Mouse (Mus musculus): ENCODE results near the gene AA467197. TPM values are rescaled to one million over a fixed set of nuclear protein-coding genes. Genes with fewer than 3 reads are reported as not detected.
A peak's percentile ranks its signal among the peaks of the same experiment; 100 is the strongest.

Gene AA467197
- total and polyA plus RNA-seq, 2 experiments from 2014 or later, result 0.16 TPM; not detected in 1

- no peak overlapping the region for H3K4me2 ChIP-seq (ENCODE audit: low read depth, low read length)
- H3K4me3 ChIP-seq (ENCODE audit: low read depth, low read length), result no peak overlapping the region
- TF ChIP-seq EP300 (IDR thresholded peaks at IDR 0.05; ENCODE audit: low read depth) (no peak), CTCF (IDR thresholded peaks at IDR 0.05; ENCODE audit: low read depth) (no peak)
- H3K36me3 ChIP-seq (replicated peaks; ENCODE audit: control insufficient read depth, insufficient read depth, low read length), result no peaks in the 10 kb centered on the region
- H3K27ac ChIP-seq (ENCODE audit: low read depth), result no peak overlapping the region
- no peaks in the 10 kb centered on the region for H3K4me1 ChIP-seq (ENCODE audit: control insufficient read depth, insufficient read depth)
- 64% methylated on average over 5 of the region's 5 CpGs for WGBS
- no peaks in the 10 kb centered on the region for H3K27me3 ChIP-seq (ENCODE audit: control insufficient read depth, insufficient read depth, low read length)
- no peak overlapping the region for H3K9ac ChIP-seq (replicated peaks; ENCODE audit: low read depth, low read length)
- DNase-seq (ENCODE audit: low spot score), result no peak
- no peak for ATAC-seq (ENCODE audit: insufficient read depth, low read depth)
- no peaks in the 10 kb centered on the region for H3K9me3 ChIP-seq (replicated peaks; ENCODE audit: control insufficient read depth, low read length)
Measured at GRCm38 (mm10) chr2:122671714-122672113, 34.9 kb downstream of the AA467197 start.

- Histone ChIP-seq H3K4me1 (ENCODE audit: control insufficient read depth, insufficient read depth) (no peaks in the 10 kb centered on the region), H3K27me3 (ENCODE audit: control insufficient read depth, insufficient read depth, low read length) (no peaks in the 10 kb centered on the region), H3K36me3 (replicated peaks; ENCODE audit: control insufficient read depth, insufficient read depth, low read length) (no peaks in the 10 kb centered on the region), H3K9me3 (replicated peaks; ENCODE audit: control insufficient read depth, low read length) (no peaks in the 10 kb centered on the region), H3K9ac (replicated peaks; ENCODE audit: low read depth, low read length) (no peak overlapping the region), H3K27ac (ENCODE audit: low read depth) (no peak overlapping the region), H3K4me2 (ENCODE audit: low read depth, low read length) (no peak overlapping the region), H3K4me3 (ENCODE audit: low read depth, low read length) (no peak overlapping the region)
- 60% methylated on average over 5 of the region's 5 CpGs for WGBS
- TF ChIP-seq CTCF (IDR thresholded peaks at IDR 0.05; ENCODE audit: low read depth) (no peak), EP300 (IDR thresholded peaks at IDR 0.05; ENCODE audit: low read depth) (no peak)
- ATAC-seq (ENCODE audit: insufficient read depth, low read depth) (no peak), DNase-seq (ENCODE audit: low spot score) (no peak)
Measured at GRCm38 (mm10) chr2:122672841-122673240, 36.1 kb downstream of the AA467197 start.

GRCm38 (mm10) chr2:122675126-122675525 is 38.3 kb downstream of the AA467197 start:
- DNase-seq (ENCODE audit: low spot score) (no peak), ATAC-seq (ENCODE audit: insufficient read depth, low read depth) (no peak)
- Histone ChIP-seq H3K4me1 (ENCODE audit: control insufficient read depth, insufficient read depth) (no peaks in the 10 kb centered on the region), H3K9ac (replicated peaks; ENCODE audit: low read depth, low read length) (no peak overlapping the region), H3K4me2 (ENCODE audit: low read depth, low read length) (no peak overlapping the region), H3K36me3 (replicated peaks; ENCODE audit: control insufficient read depth, insufficient read depth, low read length) (no peaks in the 10 kb centered on the region), H3K27me3 (ENCODE audit: control insufficient read depth, insufficient read depth, low read length) (no peaks in the 10 kb centered on the region), H3K4me3 (ENCODE audit: low read depth, low read length) (no peak overlapping the region), H3K9me3 (replicated peaks; ENCODE audit: control insufficient read depth, low read length) (no peaks in the 10 kb centered on the region), H3K27ac (ENCODE audit: low read depth) (no peak overlapping the region)
- WGBS, result 87% methylated on average over 2 of the region's 2 CpGs
- TF ChIP-seq CTCF (IDR thresholded peaks at IDR 0.05; ENCODE audit: low read depth) (no peak), EP300 (IDR thresholded peaks at IDR 0.05; ENCODE audit: low read depth) (no peak)

- Histone ChIP-seq H3K27me3 (ENCODE audit: control insufficient read depth, insufficient read depth, low read length) (no peaks in the 10 kb centered on the region), H3K9ac (replicated peaks; ENCODE audit: low read depth, low read length) (no peak overlapping the region), H3K9me3 (replicated peaks; ENCODE audit: control insufficient read depth, low read length) (peaks cover 13% of the 10 kb centered on the region), H3K4me1 (ENCODE audit: control insufficient read depth, insufficient read depth) (no peaks in the 10 kb centered on the region), H3K4me2 (ENCODE audit: low read depth, low read length) (no peak overlapping the region), H3K27ac (ENCODE audit: low read depth) (no peak overlapping the region), H3K36me3 (replicated peaks; ENCODE audit: control insufficient read depth, insufficient read depth, low read length) (peaks cover 9% of the 10 kb centered on the region; the same call in 1 of the 2 replicates), H3K4me3 (ENCODE audit: low read depth, low read length) (no peak overlapping the region)
- 79% methylated on average over 5 of the region's 5 CpGs for WGBS
- TF ChIP-seq CTCF (IDR thresholded peaks at IDR 0.05; ENCODE audit: low read depth) (no peak), EP300 (IDR thresholded peaks at IDR 0.05; ENCODE audit: low read depth) (no peak)
- DNase-seq (ENCODE audit: low spot score), result no peak
- peak; percentile 39; the same call in 1 of the 2 replicates for ATAC-seq (ENCODE audit: insufficient read depth, low read depth)
Measured at GRCm38 (mm10) chr2:122681379-122682137, 44.8 kb downstream of the AA467197 start.

GRCm38 (mm10) chr2:122682520-122682919 is 45.7 kb downstream of the AA467197 start:
- Histone ChIP-seq H3K9ac (replicated peaks; ENCODE audit: low read depth, low read length) (no peak overlapping the region), H3K9me3 (replicated peaks; ENCODE audit: control insufficient read depth, low read length) (peaks cover 13% of the 10 kb centered on the region), H3K36me3 (replicated peaks; ENCODE audit: control insufficient read depth, insufficient read depth, low read length) (peaks cover 13% of the 10 kb centered on the region; the same call in 1 of the 2 replicates), H3K4me1 (ENCODE audit: control insufficient read depth, insufficient read depth) (no peaks in the 10 kb centered on the region), H3K4me3 (ENCODE audit: low read depth, low read length) (no peak overlapping the region), H3K27me3 (ENCODE audit: control insufficient read depth, insufficient read depth, low read length) (no peaks in the 10 kb centered on the region), H3K27ac (ENCODE audit: low read depth) (no peak overlapping the region), H3K4me2 (ENCODE audit: low read depth, low read length) (no peak overlapping the region)
- no peak for TF ChIP-seq EP300 (IDR thresholded peaks at IDR 0.05; ENCODE audit: low read depth)
- no peak for TF ChIP-seq CTCF (IDR thresholded peaks at IDR 0.05; ENCODE audit: low read depth)
- no peak for ATAC-seq (ENCODE audit: insufficient read depth, low read depth)
- WGBS, result 82% methylated on average over 2 of the region's 2 CpGs
- DNase-seq (ENCODE audit: low spot score), result no peak

Measured in heart, postnatal 0 days (tissue).